Mouse (Mus musculus) kidney, embryonic 16.5 days (tissue): ENCODE results near the gene Qprt. TPM values are rescaled to one million over a fixed set of nuclear protein-coding genes. Genes with fewer than 3 reads are reported as not detected.
"Not testable (repeated sequence)": the region's sequence is repeated elsewhere in the genome, so short reads cannot be mapped to it uniquely, and the experiment has no call there.

Source experiments
- ATAC-seq: fragments of 200-750 bp; cut with Nextera tagmentation; 2 replicates; pipeline ENCODE4 v1.8.0; 2017; ENCODE audit warnings: moderate TSS enrichment; ENCODE audit not compliant: low FRiP score, low TSS enrichment
- H3K27ac ChIP-seq: fragments of 300-500 bp; sonication (generic); 2 replicates; pipeline ENCODE4 v1.5.1; 2014; ENCODE audit warnings: low read length
- H3K27me3 ChIP-seq: fragments of 300-500 bp; sonication (generic); 2 replicates; pipeline ENCODE4 v1.6.1; 2014; ENCODE audit warnings: low read length, control low read depth, mixed read lengths; ENCODE audit not compliant: insufficient read depth
- H3K36me3 ChIP-seq: fragments of 300-500 bp; sonication (generic); 2 replicates; pipeline ENCODE4 v1.6.1; 2014; ENCODE audit warnings: low read length, control low read depth, mixed read lengths; ENCODE audit not compliant: insufficient read depth
- H3K4me1 ChIP-seq: fragments of 300-500 bp; sonication (generic); 2 replicates; pipeline ENCODE4 v1.6.1; 2014; ENCODE audit warnings: low read length, control low read depth, mixed read lengths; ENCODE audit not compliant: insufficient read depth
- H3K4me2 ChIP-seq: fragments of 300-500 bp; sonication (generic); replicated peaks from 2 replicates; pipeline ENCODE4 v1.6.1; 2014; ENCODE audit warnings: low read depth, low read length
- H3K4me3 ChIP-seq: fragments of 300-500 bp; sonication (generic); 2 replicates; pipeline ENCODE4 v1.5.1; 2014; ENCODE audit warnings: mild to moderate bottlenecking, low read length
- H3K9ac ChIP-seq: fragments of 300-500 bp; sonication (generic); replicated peaks from 2 replicates; pipeline ENCODE4 v1.6.1; 2014; ENCODE audit warnings: low read length
- H3K9me3 ChIP-seq: fragments of 300-500 bp; sonication (generic); 2 replicates; pipeline ENCODE4 v1.6.1; 2016; ENCODE audit warnings: low read length, control low read depth
- WGBS: fragments of 180-500 bp; shearing (Covaris S2); extraction: QIAGEN DNeasy Blood & Tissue Kit; methylation state at CpG from one replicate; pipeline ENCODE4 v1.1.7; 2014; 5-methylcytosine and 5-hydroxymethylcytosine counted together
- polyA plus RNA-seq: library from polyadenylated mRNA; unstranded; fragments of >200 nt; fragmentation: Nextera tagmentation; extraction: Ambion mirVana; gene quantifications from 2 replicates; pipeline ENCODE4 v1.2.1, GENCODE M21; 2015

Qprt gene
- polyA plus RNA-seq, 1 experiment from 2014 or later, result 26.2 TPM

DNA sequence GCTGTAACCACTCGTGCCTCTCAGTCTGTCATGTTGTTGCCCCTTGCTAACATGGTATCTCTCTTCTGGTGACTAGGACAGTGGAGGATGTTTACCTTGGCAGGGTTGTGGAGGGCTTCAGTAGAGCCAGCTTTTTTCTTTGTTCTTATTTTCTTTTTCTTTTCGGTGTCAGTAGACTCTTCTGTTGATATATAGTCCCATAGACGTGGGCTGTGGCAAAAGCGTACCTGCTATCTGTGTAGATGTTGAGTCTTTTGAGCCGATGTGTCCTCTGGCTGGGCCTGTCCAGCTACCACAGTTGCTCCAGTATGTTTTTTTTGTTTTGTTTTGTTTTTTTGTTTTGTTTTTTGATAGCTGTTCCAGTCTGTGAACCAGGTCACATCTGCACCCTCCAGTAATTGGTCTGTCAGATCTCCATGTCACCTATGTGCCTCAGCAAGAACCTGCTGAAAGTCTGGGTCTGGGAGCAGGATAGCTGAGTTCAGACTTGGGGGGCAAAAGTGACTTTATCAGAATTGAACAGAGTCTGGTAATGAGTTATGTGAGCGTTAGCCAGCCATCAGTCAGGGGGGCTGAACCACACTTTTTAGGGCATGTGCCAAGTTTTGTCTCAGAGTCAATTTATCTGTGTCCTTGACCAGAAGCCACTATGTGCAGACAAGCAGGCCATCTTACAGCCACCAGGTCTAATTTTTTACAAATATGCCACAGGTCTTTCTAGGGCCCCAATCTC lies 34.6 kb downstream of the Qprt start, which contains the start of gene Zg16:
Zg16 (minus strand) TSS at position 51 of the 733 bp plus-strand sequence.
- peaks cover 15% of the 10 kb centered on the region; the same call in 1 of the 2 replicates for H3K4me1 ChIP-seq
- not testable (repeated sequence) for H3K4me2 ChIP-seq, H3K9ac ChIP-seq, H3K36me3 ChIP-seq, H3K27me3 ChIP-seq, H3K9me3 ChIP-seq, H3K27ac ChIP-seq, ATAC-seq, H3K4me3 ChIP-seq
- 63% methylated on average over 6 of the region's 6 CpGs for WGBS

DNA sequence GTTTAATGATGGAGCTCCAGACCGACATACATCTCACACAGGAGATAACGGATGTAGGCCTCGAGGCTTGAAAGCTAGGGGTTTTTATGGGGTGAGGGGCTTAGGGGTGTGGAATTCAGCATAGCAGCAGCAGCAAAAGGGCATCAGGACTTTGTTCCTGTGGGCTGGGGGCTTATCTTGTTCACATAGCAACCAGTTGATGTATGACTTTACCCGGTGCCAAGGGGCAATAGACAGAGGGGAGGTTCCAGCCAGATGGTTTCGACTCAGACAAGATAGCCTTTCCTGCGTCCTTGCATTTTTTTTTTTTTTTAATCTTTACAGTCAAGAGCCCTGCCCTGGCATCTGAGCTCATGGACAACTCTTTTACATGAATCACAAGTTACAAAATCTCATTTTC lies 36.3 kb downstream of the Qprt start:
- not testable (repeated sequence) for H3K27me3 ChIP-seq, ATAC-seq, H3K4me2 ChIP-seq, H3K4me3 ChIP-seq, H3K9ac ChIP-seq, H3K27ac ChIP-seq, H3K9me3 ChIP-seq, H3K4me1 ChIP-seq, H3K36me3 ChIP-seq
- WGBS, result 39% methylated on average over 6 of the region's 6 CpGs

DNA sequence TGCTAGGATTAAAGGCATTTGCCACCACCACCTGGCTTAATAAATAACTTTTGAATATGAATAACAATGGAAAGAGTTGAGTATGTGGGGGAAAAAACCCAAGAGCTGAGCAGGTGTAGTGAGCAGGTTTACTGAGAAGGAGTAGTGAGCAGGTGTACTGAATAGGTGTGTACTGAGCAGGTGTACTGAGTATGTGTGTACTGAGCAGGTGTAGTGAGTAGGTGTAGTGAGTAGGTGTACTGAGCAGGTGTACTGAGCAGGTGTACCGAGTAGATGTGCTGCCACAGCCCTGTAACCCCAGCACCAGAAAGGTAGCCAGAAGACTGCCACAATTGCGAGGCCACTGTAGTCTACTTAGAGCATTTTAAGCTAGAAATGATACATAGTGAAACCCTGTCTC lies 37.2 kb downstream of the Qprt start:
- ATAC-seq, result no peak

GRCm38 (mm10) chr7:127083689-127084088 lies 38.3 kb downstream of the Qprt start:
- Histone ChIP-seq H3K36me3 (no peaks in the 10 kb centered on the region), H3K27ac (no peak overlapping the region), H3K9me3 (no peaks in the 10 kb centered on the region), H3K9ac (no peak overlapping the region), H3K4me2 (no peak overlapping the region), H3K4me3 (no peak overlapping the region), H3K4me1 (peaks cover under 1% of the 10 kb centered on the region; the same call in 1 of the 2 replicates), H3K27me3 (no peaks in the 10 kb centered on the region)
- no peak for ATAC-seq
- 77% methylated on average over 4 of the region's 4 CpGs for WGBS

More for the DNA sequence above, 37.2 kb downstream of the Qprt start:
- Histone ChIP-seq H3K9me3 (no peaks in the 10 kb centered on the region), H3K4me2 (no peak overlapping the region), H3K4me1 (peaks cover 3% of the 10 kb centered on the region; the same call in 1 of the 2 replicates), H3K36me3 (no peaks in the 10 kb centered on the region), H3K4me3 (no peak overlapping the region), H3K9ac (no peak overlapping the region), H3K27me3 (no peaks in the 10 kb centered on the region), H3K27ac (no peak overlapping the region)
- WGBS, result 82% methylated on average over 2 of the region's 2 CpGs

DNA sequence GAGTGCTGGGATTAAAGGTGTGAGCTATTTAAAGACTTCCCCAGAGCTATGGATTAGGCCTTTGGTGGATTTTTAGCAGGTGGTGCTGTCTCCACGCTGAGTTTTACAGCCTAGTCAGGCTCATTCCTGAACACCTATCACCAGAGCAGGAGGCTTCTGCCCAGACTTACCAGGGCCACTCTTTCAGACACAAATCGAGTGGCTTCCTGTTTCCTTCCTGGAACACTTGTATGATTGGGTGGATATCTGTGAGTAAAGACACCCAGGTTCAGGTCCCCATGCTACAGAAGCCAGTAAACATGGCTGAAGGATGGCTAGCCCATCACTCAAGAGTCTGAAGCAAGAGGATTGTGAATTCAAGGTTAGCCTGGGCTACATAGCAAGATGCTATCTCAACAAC lies 39.0 kb downstream of the Qprt start:
- H3K4me3 ChIP-seq, result no peak overlapping the region
- no peak overlapping the region for H3K4me2 ChIP-seq
- no peak overlapping the region for H3K27ac ChIP-seq
- no peaks in the 10 kb centered on the region for H3K4me1 ChIP-seq
- H3K9me3 ChIP-seq, result no peaks in the 10 kb centered on the region
- H3K27me3 ChIP-seq, result no peaks in the 10 kb centered on the region
- no peak for ATAC-seq
- H3K9ac ChIP-seq, result no peak overlapping the region
- H3K36me3 ChIP-seq, result no peaks in the 10 kb centered on the region
- 55% methylated on average over 2 of the region's 2 CpGs for WGBS

DNA sequence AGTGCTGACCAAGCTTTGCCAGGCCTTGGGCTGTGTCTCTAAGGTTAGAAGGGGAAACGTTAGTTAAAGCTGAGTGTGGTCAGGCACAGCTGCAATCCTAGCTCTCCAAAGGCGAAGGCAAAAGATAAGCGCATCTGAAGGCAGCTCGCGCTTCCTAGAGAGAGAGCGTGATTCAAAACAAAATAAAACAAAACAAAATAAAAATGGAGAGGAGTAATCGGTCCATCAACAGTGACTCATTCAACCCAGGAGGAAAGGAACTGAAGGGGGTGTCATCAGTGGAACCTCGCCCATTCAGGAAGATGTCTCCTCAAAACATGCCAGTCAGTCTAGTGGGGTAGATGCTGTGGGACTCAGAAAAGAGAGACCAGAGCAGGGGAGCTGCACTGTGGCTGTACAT lies 39.8 kb downstream of the Qprt start:
- WGBS, result 83% methylated on average over 8 of the region's 8 CpGs
- no peak overlapping the region for H3K4me3 ChIP-seq

GRCm38 (mm10) chr7:127080045-127080444 lies 42.0 kb downstream of the Qprt start:
- Histone ChIP-seq H3K9me3 (no peaks in the 10 kb centered on the region), H3K4me2 (no peak overlapping the region), H3K4me1 (no peaks in the 10 kb centered on the region), H3K27ac (no peak overlapping the region; the same call in 1 of the 2 replicates), H3K9ac (no peak overlapping the region), H3K27me3 (no peaks in the 10 kb centered on the region), H3K4me3 (no peak overlapping the region), H3K36me3 (no peaks in the 10 kb centered on the region)
- WGBS, result 60% methylated on average over 3 of the region's 3 CpGs
- no peak for ATAC-seq

More for the DNA sequence above, 39.8 kb downstream of the Qprt start:
- H3K36me3 ChIP-seq, result no peaks in the 10 kb centered on the region
- no peak overlapping the region for H3K4me2 ChIP-seq
- no peak overlapping the region for H3K27ac ChIP-seq
- H3K9ac ChIP-seq, result no peak overlapping the region
- H3K27me3 ChIP-seq, result no peaks in the 10 kb centered on the region
- H3K4me1 ChIP-seq, result no peaks in the 10 kb centered on the region
- ATAC-seq, result no peak
- H3K9me3 ChIP-seq, result no peaks in the 10 kb centered on the region

- H3K9ac ChIP-seq, result no peak overlapping the region
- no peaks in the 10 kb centered on the region for H3K36me3 ChIP-seq
- H3K27me3 ChIP-seq, result no peaks in the 10 kb centered on the region
- WGBS, result 79% methylated on average over 3 of the region's 3 CpGs
- no peak overlapping the region for H3K4me2 ChIP-seq
- no peak overlapping the region for H3K4me3 ChIP-seq
- H3K4me1 ChIP-seq, result no peaks in the 10 kb centered on the region
- no peak overlapping the region for H3K27ac ChIP-seq
- no peaks in the 10 kb centered on the region for H3K9me3 ChIP-seq
- ATAC-seq, result no peak
These were observed 44.3 kb downstream of the Qprt start for GRCm38 (mm10) chr7:127077692-127078091.

GRCm38 (mm10) chr7:127076188-127076587 lies 45.8 kb downstream of the Qprt start:
- H3K36me3 ChIP-seq, result no peaks in the 10 kb centered on the region
- H3K4me1 ChIP-seq, result 0 out of 2 replicates have a peak, but pooled peaks cover 4% of the 10 kb centered on the region
- no peaks in the 10 kb centered on the region for H3K27me3 ChIP-seq
- H3K4me2 ChIP-seq, result no peak overlapping the region
- H3K4me3 ChIP-seq, result no peak overlapping the region
- no peaks in the 10 kb centered on the region for H3K9me3 ChIP-seq
- WGBS, result 84% methylated on average over 5 of the region's 5 CpGs
- H3K27ac ChIP-seq, result no peak overlapping the region; the same call in 1 of the 2 replicates
- no peak overlapping the region for H3K9ac ChIP-seq
- peak; percentile 82 for ATAC-seq

DNA sequence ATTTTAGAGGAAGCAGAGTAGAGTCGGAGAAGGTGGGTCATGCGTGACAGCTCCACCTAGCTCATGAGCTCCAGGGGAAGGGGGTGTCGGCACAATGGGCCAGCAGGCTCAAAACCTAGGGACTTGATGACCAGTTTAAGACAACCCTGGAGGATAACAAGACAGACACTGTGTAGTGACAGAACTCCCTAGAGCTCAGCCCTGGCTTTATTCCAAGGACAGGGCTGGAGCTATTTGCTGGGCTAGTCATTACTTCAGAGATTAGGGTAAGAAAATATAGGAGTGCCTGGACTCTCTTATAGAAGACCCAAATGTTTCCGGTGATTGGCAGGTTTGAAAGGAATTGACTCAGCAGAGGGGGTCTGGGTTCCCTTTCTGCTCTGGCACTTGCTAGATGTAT lies 48.8 kb downstream of the Qprt start:
- 64% methylated on average over 4 of the region's 4 CpGs for WGBS
- Histone ChIP-seq H3K4me1 (0 out of 2 replicates have a peak, but pooled peaks cover 4% of the 10 kb centered on the region), H3K36me3 (no peaks in the 10 kb centered on the region), H3K27me3 (no peaks in the 10 kb centered on the region), H3K27ac (no peak overlapping the region), H3K4me2 (no peak overlapping the region), H3K4me3 (no peak overlapping the region), H3K9ac (no peak overlapping the region), H3K9me3 (no peaks in the 10 kb centered on the region)
- ATAC-seq, result no peak
